Mouse (Mus musculus): ENCODE measurements around the gene Iars2. TPM values are rescaled to one million over a fixed set of nuclear protein-coding genes. Genes with fewer than 3 reads are reported as not detected.

Gene Iars2
- polyA plus RNA-seq, 1 experiment from 2014 or later = 27.3 TPM

GRCm38 (mm10) chr1:185358211-185358610 is 29.0 kb upstream of the Iars2 start:
- Histone ChIP-seq H3K9me3 (ENCODE audit: control insufficient read depth, low read length) (no peaks in the 10 kb centered on the region), H3K36me3 (ENCODE audit: control insufficient read depth, insufficient read depth, low read length) (0 out of 2 replicates have a peak, but pooled peaks cover 10% of the 10 kb centered on the region), H3K4me1 (replicated peaks; ENCODE audit: control insufficient read depth, insufficient read depth, low read length) (peaks cover 6% of the 10 kb centered on the region), H3K27me3 (ENCODE audit: control insufficient read depth, insufficient read depth, low read depth, low read length) (no peaks in the 10 kb centered on the region), H3K4me3 (ENCODE audit: low read length) (no peak overlapping the region), H3K4me2 (ENCODE audit: low read depth, low read length) (no peak overlapping the region), H3K9ac (ENCODE audit: low read length) (no peak overlapping the region), H3K27ac (ENCODE audit: low read length) (no peak overlapping the region)
- ATAC-seq (ENCODE audit: low read depth) = no peak
- 86% methylated on average over 4 of the region's 4 CpGs for WGBS

- ATAC-seq (ENCODE audit: low read depth) = no peak
- Histone ChIP-seq H3K27ac (ENCODE audit: low read length) (no peak overlapping the region), H3K9ac (ENCODE audit: low read length) (no peak overlapping the region), H3K4me1 (replicated peaks; ENCODE audit: control insufficient read depth, insufficient read depth, low read length) (no peaks in the 10 kb centered on the region), H3K36me3 (ENCODE audit: control insufficient read depth, insufficient read depth, low read length) (peaks cover 15% of the 10 kb centered on the region), H3K9me3 (ENCODE audit: control insufficient read depth, low read length) (no peaks in the 10 kb centered on the region), H3K27me3 (ENCODE audit: control insufficient read depth, insufficient read depth, low read depth, low read length) (no peaks in the 10 kb centered on the region), H3K4me3 (ENCODE audit: low read length) (no peak overlapping the region), H3K4me2 (ENCODE audit: low read depth, low read length) (no peak overlapping the region)
- WGBS = 95% methylated on average over 8 of the region's 8 CpGs
These were observed 27.1 kb upstream of the Iars2 start for GRCm38 (mm10) chr1:185356246-185356645.

GRCm38 (mm10) chr1:185354731-185355130 is 25.5 kb upstream of the Iars2 start:
- H3K36me3 ChIP-seq (ENCODE audit: control insufficient read depth, insufficient read depth, low read length) = peaks cover 21% of the 10 kb centered on the region
- no peaks in the 10 kb centered on the region for H3K4me1 ChIP-seq (replicated peaks; ENCODE audit: control insufficient read depth, insufficient read depth, low read length)
- no peak overlapping the region for H3K27ac ChIP-seq (ENCODE audit: low read length)
- H3K27me3 ChIP-seq (ENCODE audit: control insufficient read depth, insufficient read depth, low read depth, low read length) = no peaks in the 10 kb centered on the region
- no peak overlapping the region for H3K4me2 ChIP-seq (ENCODE audit: low read depth, low read length)
- H3K4me3 ChIP-seq (ENCODE audit: low read length) = no peak overlapping the region
- 84% methylated on average over 4 of the region's 4 CpGs for WGBS
- no peak overlapping the region for H3K9ac ChIP-seq (ENCODE audit: low read length)
- H3K9me3 ChIP-seq (ENCODE audit: control insufficient read depth, low read length) = no peaks in the 10 kb centered on the region
- no peak for ATAC-seq (ENCODE audit: low read depth)

GRCm38 (mm10) chr1:185353351-185353750 is 24.2 kb upstream of the Iars2 start:
- Histone ChIP-seq H3K4me2 (ENCODE audit: low read depth, low read length) (no peak overlapping the region), H3K9ac (ENCODE audit: low read length) (no peak overlapping the region), H3K4me3 (ENCODE audit: low read length) (no peak overlapping the region), H3K36me3 (ENCODE audit: control insufficient read depth, insufficient read depth, low read length) (peaks cover 21% of the 10 kb centered on the region), H3K9me3 (ENCODE audit: control insufficient read depth, low read length) (no peaks in the 10 kb centered on the region), H3K27me3 (ENCODE audit: control insufficient read depth, insufficient read depth, low read depth, low read length) (no peaks in the 10 kb centered on the region), H3K27ac (ENCODE audit: low read length) (no peak overlapping the region), H3K4me1 (replicated peaks; ENCODE audit: control insufficient read depth, insufficient read depth, low read length) (no peaks in the 10 kb centered on the region)
- 94% methylated on average over 8 of the region's 8 CpGs for WGBS
- ATAC-seq (ENCODE audit: low read depth) = no peak

- no peaks in the 10 kb centered on the region for H3K27me3 ChIP-seq (ENCODE audit: control insufficient read depth, insufficient read depth, low read depth, low read length)
- no peaks in the 10 kb centered on the region for H3K4me1 ChIP-seq (replicated peaks; ENCODE audit: control insufficient read depth, insufficient read depth, low read length)
- ATAC-seq (ENCODE audit: low read depth) = no peak
- H3K9me3 ChIP-seq (ENCODE audit: control insufficient read depth, low read length) = no peaks in the 10 kb centered on the region
- no peak overlapping the region for H3K4me2 ChIP-seq (ENCODE audit: low read depth, low read length)
- no peak overlapping the region for H3K27ac ChIP-seq (ENCODE audit: low read length)
- H3K9ac ChIP-seq (ENCODE audit: low read length) = no peak overlapping the region
- WGBS = 86% methylated on average over 12 of the region's 12 CpGs
- H3K36me3 ChIP-seq (ENCODE audit: control insufficient read depth, insufficient read depth, low read length) = peaks cover 22% of the 10 kb centered on the region
- no peak overlapping the region for H3K4me3 ChIP-seq (ENCODE audit: low read length)
These were observed 23.0 kb upstream of the Iars2 start for GRCm38 (mm10) chr1:185352151-185352550.

- Histone ChIP-seq H3K27ac (ENCODE audit: low read length) (no peak overlapping the region), H3K9ac (ENCODE audit: low read length) (no peak overlapping the region), H3K27me3 (ENCODE audit: control insufficient read depth, insufficient read depth, low read depth, low read length) (no peaks in the 10 kb centered on the region), H3K36me3 (ENCODE audit: control insufficient read depth, insufficient read depth, low read length) (peaks cover 24% of the 10 kb centered on the region), H3K4me3 (ENCODE audit: low read length) (no peak overlapping the region), H3K4me1 (replicated peaks; ENCODE audit: control insufficient read depth, insufficient read depth, low read length) (no peaks in the 10 kb centered on the region), H3K9me3 (ENCODE audit: control insufficient read depth, low read length) (no peaks in the 10 kb centered on the region), H3K4me2 (ENCODE audit: low read depth, low read length) (no peak overlapping the region)
- ATAC-seq (ENCODE audit: low read depth) = no peak
- 90% methylated on average over 4 of the region's 4 CpGs for WGBS
These were observed 21.4 kb upstream of the Iars2 start for GRCm38 (mm10) chr1:185350611-185351010.

- Histone ChIP-seq H3K4me1 (replicated peaks; ENCODE audit: control insufficient read depth, insufficient read depth, low read length) (no peaks in the 10 kb centered on the region), H3K36me3 (ENCODE audit: control insufficient read depth, insufficient read depth, low read length) (peaks cover 19% of the 10 kb centered on the region), H3K9ac (ENCODE audit: low read length) (no peak overlapping the region), H3K4me2 (ENCODE audit: low read depth, low read length) (no peak overlapping the region), H3K27me3 (ENCODE audit: control insufficient read depth, insufficient read depth, low read depth, low read length) (no peaks in the 10 kb centered on the region), H3K27ac (ENCODE audit: low read length) (no peak overlapping the region), H3K9me3 (ENCODE audit: control insufficient read depth, low read length) (no peaks in the 10 kb centered on the region), H3K4me3 (ENCODE audit: low read length) (no peak overlapping the region)
- no peak for ATAC-seq (ENCODE audit: low read depth)
- 92% methylated on average over 14 of the region's 14 CpGs for WGBS
These were observed 20.5 kb upstream of the Iars2 start for GRCm38 (mm10) chr1:185349741-185350140.

GRCm38 (mm10) chr1:185346188-185346587 is 17.0 kb upstream of the Iars2 start:
- Histone ChIP-seq H3K4me1 (replicated peaks; ENCODE audit: control insufficient read depth, insufficient read depth, low read length) (no peaks in the 10 kb centered on the region), H3K9me3 (ENCODE audit: control insufficient read depth, low read length) (no peaks in the 10 kb centered on the region), H3K9ac (ENCODE audit: low read length) (no peak overlapping the region), H3K36me3 (ENCODE audit: control insufficient read depth, insufficient read depth, low read length) (peaks cover 22% of the 10 kb centered on the region), H3K27ac (ENCODE audit: low read length) (no peak overlapping the region), H3K4me3 (ENCODE audit: low read length) (no peak overlapping the region), H3K27me3 (ENCODE audit: control insufficient read depth, insufficient read depth, low read depth, low read length) (no peaks in the 10 kb centered on the region), H3K4me2 (ENCODE audit: low read depth, low read length) (no peak overlapping the region)
- ATAC-seq (ENCODE audit: low read depth) = no peak
- 64% methylated on average over 10 of the region's 10 CpGs for WGBS

- peaks cover 16% of the 10 kb centered on the region for H3K36me3 ChIP-seq (ENCODE audit: control insufficient read depth, insufficient read depth, low read length)
- whole genome bisulfite sequencing = 85% methylated on average over 8 of the region's 8 CpGs
- H3K9me3 ChIP-seq (ENCODE audit: control insufficient read depth, low read length) = no peaks in the 10 kb centered on the region
- H3K9ac ChIP-seq (ENCODE audit: low read length) = no peak overlapping the region
- no peaks in the 10 kb centered on the region for H3K27me3 ChIP-seq (ENCODE audit: control insufficient read depth, insufficient read depth, low read depth, low read length)
- no peak for ATAC-seq (ENCODE audit: low read depth)
- no peak overlapping the region for H3K4me2 ChIP-seq (ENCODE audit: low read depth, low read length)
- no peaks in the 10 kb centered on the region for H3K4me1 ChIP-seq (replicated peaks; ENCODE audit: control insufficient read depth, insufficient read depth, low read length)
- H3K4me3 ChIP-seq (ENCODE audit: low read length) = no peak overlapping the region
- no peak overlapping the region for H3K27ac ChIP-seq (ENCODE audit: low read length)
These were observed 14.2 kb upstream of the Iars2 start for GRCm38 (mm10) chr1:185343422-185343821.

GRCm38 (mm10) chr1:185342441-185342840 is 13.2 kb upstream of the Iars2 start:
- H3K4me3 ChIP-seq (ENCODE audit: low read length) = no peak overlapping the region
- peaks cover 16% of the 10 kb centered on the region for H3K36me3 ChIP-seq (ENCODE audit: control insufficient read depth, insufficient read depth, low read length)
- no peaks in the 10 kb centered on the region for H3K27me3 ChIP-seq (ENCODE audit: control insufficient read depth, insufficient read depth, low read depth, low read length)
- no peaks in the 10 kb centered on the region for H3K4me1 ChIP-seq (replicated peaks; ENCODE audit: control insufficient read depth, insufficient read depth, low read length)
- no peak overlapping the region for H3K27ac ChIP-seq (ENCODE audit: low read length)
- no peak overlapping the region for H3K9ac ChIP-seq (ENCODE audit: low read length)
- H3K4me2 ChIP-seq (ENCODE audit: low read depth, low read length) = no peak overlapping the region
- 93% methylated on average over 4 of the region's 4 CpGs for WGBS
- no peaks in the 10 kb centered on the region for H3K9me3 ChIP-seq (ENCODE audit: control insufficient read depth, low read length)
- no peak for ATAC-seq (ENCODE audit: low read depth)
